Mouse (Mus musculus) bone marrow macrophage, adult 2 months (primary cell): Measurements from ENCODE around the gene Zfp605.

Experiments
- CTCF ChIP-seq: IDR thresholded peaks from 2 replicates; pipeline ENCODE4 v1.5.1; 2012; ENCODE audit warnings: low read depth, mild to moderate bottlenecking, low read length, moderate library complexity
- POLR2A ChIP-seq: IDR thresholded peaks from 2 replicates; pipeline ENCODE4 v1.6.1; 2012; ENCODE audit warnings: mild to moderate bottlenecking, low read depth, low read length, borderline replicate concordance

- TF ChIP-seq CTCF: no peak
- no peak for TF ChIP-seq POLR2A
Measured at GRCm38 (mm10) chr5:110142309-110142708, 32.4 kb downstream of the Zfp605 start.
